Mouse (Mus musculus) C2C12 (cell line): ENCODE results near the gene Aire.

Experiments used
- CEBPB ChIP-seq: IDR thresholded peaks from one replicate; pipeline ENCODE4 v1.6.1; 2011; ENCODE audit warnings: low read depth, mild to moderate bottlenecking, control low read depth, moderate library complexity
- CTCF ChIP-seq: IDR thresholded peaks from one replicate; pipeline ENCODE4 v1.5.1; 2011; ENCODE audit not compliant: control insufficient read depth, insufficient read depth, insufficient read length
- MAX ChIP-seq: IDR thresholded peaks from one replicate; pipeline ENCODE4 v1.6.1; 2011; ENCODE audit warnings: mild to moderate bottlenecking, control low read depth
- MYOD1 ChIP-seq: IDR thresholded peaks from one replicate; pipeline ENCODE4 v1.6.1; 2011; ENCODE audit warnings: low read depth; ENCODE audit not compliant: control insufficient read depth, insufficient read length
- MYOG ChIP-seq: IDR thresholded peaks from one replicate; pipeline ENCODE4 v1.6.1; 2011; ENCODE audit not compliant: control insufficient read depth, insufficient read length; ENCODE audit errors: extremely low read depth
- USF1 ChIP-seq: IDR thresholded peaks from one replicate; pipeline ENCODE4 v1.6.1; 2011; ENCODE audit warnings: low read depth, mild to moderate bottlenecking, control low read depth, moderate library complexity

- TF ChIP-seq CTCF (no peak), MAX (no peak), CEBPB (no peak), USF1 (no peak), MYOD1 (no peak), MYOG (no peak)
Measured at GRCm38 (mm10) chr10:78005791-78006438, 37.5 kb downstream of the Aire start.
